Mouse (Mus musculus) c-Kit-positive CD71-positive TER-119-positive erythroid progenitor cells, embryonic 14.5 days (primary cell): ENCODE measurements at regions not wholly inside any gene's neighbourhood (a gene's known extent, or its start where the extent isn't known, plus 50 kb on each side); places are given as distances from the start of the nearest gene placed in this dataset.

Experiments used
- DNase-seq: peaks from one replicate; pipeline ENCODE4 v3.0.0-alpha.2; 2013; ENCODE audit warnings: low spot score

GRCm38 (mm10) chr9:111838069-111838820 is 148.1 kb upstream of the Stac start:
- DNase-seq, result no peak

- DNase-seq, result no peak
These were observed 131.9 kb upstream of the Stac start for GRCm38 (mm10) chr9:111822094-111822493.

- DNase-seq, result no peak
These were observed 127.3 kb upstream of the Stac start for GRCm38 (mm10) chr9:111817461-111817860.

- DNase-seq, result no peak
These were observed 114.8 kb upstream of the Stac start for GRCm38 (mm10) chr9:111804931-111805330.

GRCm38 (mm10) chr9:111801381-111801780 is 111.2 kb upstream of the Stac start:
- DNase-seq, result no peak

- DNase-seq, result no peak
These were observed 110.7 kb upstream of the Stac start for GRCm38 (mm10) chr9:111800869-111801268.

- no peak for DNase-seq
These were observed 88.8 kb upstream of the Stac start for GRCm38 (mm10) chr9:111778981-111779380.

- DNase-seq, result no peak
These were observed 87.4 kb upstream of the Stac start for GRCm38 (mm10) chr9:111777433-111778135.

- DNase-seq, result no peak
These were observed 84.1 kb upstream of the Stac start for GRCm38 (mm10) chr9:111774229-111774628.

GRCm38 (mm10) chr9:111762653-111763468 is 72.7 kb upstream of the Stac start:
- DNase-seq, result no peak

- DNase-seq, result no peak
These were observed 65.1 kb upstream of the Stac start for GRCm38 (mm10) chr9:111755235-111755634.

GRCm38 (mm10) chr9:111746151-111746550 is 56.0 kb upstream of the Stac start:
- no peak for DNase-seq

- no peak for DNase-seq
These were observed 55.1 kb upstream of the Stac start for GRCm38 (mm10) chr9:111745206-111745605.
